Mouse (Mus musculus): ENCODE measurements around the gene Atp6ap2. TPM values are rescaled to one million over a fixed set of nuclear protein-coding genes. Genes with fewer than 3 reads are reported as not detected.
"Not testable (repeated sequence)": the region's sequence is repeated elsewhere in the genome, so short reads cannot be mapped to it uniquely, and the experiment has no call there.

Gene Atp6ap2
- polyA plus RNA-seq (2021) = 90.5 TPM

DNA sequence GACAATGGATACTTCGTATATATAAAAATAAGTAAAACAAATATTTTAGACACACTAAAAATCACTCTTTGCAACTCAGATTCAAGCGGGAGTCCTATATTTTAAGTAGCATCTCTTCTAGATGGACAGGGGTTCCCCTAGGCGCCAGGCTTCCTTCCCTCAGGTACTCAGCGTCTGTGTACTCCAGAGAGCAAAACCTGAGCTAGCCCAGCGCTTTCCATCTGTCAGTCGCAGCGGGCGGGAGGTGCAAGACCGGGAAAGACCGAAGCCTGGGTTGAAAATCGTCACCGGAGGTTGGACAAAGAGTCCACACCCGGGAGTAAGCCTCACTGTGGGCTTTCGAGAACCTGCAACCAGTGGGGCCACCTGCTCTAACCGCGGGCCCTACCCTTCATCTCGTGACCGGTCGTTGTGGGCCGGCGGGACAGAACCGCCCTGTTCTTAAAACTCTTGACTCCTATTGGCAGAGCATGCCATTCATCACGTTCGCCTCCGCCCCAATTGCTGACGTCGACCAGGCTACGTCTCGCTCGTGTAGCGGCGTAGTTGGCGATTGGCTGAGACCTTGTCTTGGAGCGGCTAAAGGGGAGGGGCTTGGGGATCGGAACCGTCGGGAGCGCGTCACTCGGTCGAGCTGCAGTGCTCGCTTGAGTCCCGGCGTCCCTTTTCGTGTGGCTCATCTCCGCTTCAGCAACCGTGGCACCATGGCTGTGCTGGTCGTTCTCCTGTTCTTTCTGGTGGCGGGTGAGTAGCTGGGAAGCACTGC is at the start of gene Atp6ap2:
Gene Atp6ap2 (plus strand): TSS at position 610 of the 766 bp plus-strand sequence.
- peak; percentile 72 for DNase-seq (ENCODE audit: low read depth, low spot score)
- peaks cover 17% of the 10 kb centered on the region for H3K27me3 ChIP-seq
- CTCF ChIA-PET = interaction anchor here (0.9 to 1.4 kb wide), 2 partner anchors 14 to 46 kb away, joined by 3 to 5 read pairs; no protein-coding TSS in a partner anchor
- ATAC-seq = peak; percentile 93
- POLR2A ChIA-PET = no interaction called here
- in situ Hi-C loops (cut with MboI; ENCODE audit: low pct_unique_long_range_greater_than_20kb) = no loop called here
- no peak for TF ChIP-seq CTCF (IDR thresholded peaks at IDR 0.05)

DNA sequence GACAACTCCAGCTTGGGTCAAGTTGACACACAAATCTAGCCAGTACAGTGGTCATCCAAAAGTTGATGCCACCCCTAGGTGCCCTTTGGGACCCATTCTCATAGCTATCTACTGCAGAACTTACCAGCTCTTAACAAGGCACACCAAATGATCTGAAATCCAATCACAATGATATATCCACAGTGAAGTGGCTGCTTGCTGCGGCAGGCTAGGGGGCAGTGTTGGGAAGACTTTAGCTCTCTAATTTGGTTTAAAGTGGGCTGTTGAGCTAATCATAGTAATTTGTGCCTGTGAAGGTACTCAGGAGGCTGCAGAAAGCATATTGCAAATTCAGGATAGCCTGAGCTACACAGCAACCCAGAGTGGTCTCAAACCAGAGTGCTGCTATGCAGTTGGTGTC is 43.2 kb upstream of the Atp6ap2 start:
- no peak for ATAC-seq
- ChIA-PET CTCF (interaction anchor here (0.9 kb wide), 1 partner anchor 28 kb away, joined by 3 read pairs; no protein-coding TSS in a partner anchor), POLR2A (no interaction called here)
- no peak for DNase-seq (ENCODE audit: low read depth, low spot score)
- in situ Hi-C loops (cut with MboI; ENCODE audit: low pct_unique_long_range_greater_than_20kb) = no loop called here
- peak; percentile 29 for TF ChIP-seq CTCF (IDR thresholded peaks at IDR 0.05)
- peaks cover 7% of the 10 kb centered on the region for H3K27me3 ChIP-seq

DNA sequence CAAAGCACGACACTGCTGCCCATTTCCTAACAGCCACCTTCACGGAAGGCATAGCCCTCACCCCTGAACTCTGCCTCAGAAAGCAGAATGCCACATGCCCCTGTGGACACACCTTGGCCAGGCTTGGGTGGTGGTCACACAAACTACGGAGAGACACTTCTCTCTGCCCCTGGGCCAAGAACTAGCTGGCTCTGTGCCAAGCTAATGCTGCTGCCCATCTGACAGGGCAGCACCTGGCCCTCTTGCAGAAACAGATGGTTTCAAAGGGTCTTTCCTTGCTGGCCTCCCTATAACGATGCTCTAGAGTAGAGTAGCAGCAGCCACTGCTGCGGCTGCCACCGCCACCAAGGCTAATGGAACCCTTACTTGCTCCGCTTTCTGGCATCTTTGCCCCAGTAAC is 30.5 kb upstream of the Atp6ap2 start:
- CTCF ChIA-PET = no interaction called here
- TF ChIP-seq CTCF (IDR thresholded peaks at IDR 0.05) = no peak
- in situ Hi-C loops (cut with MboI; ENCODE audit: low pct_unique_long_range_greater_than_20kb) = no loop called here
- POLR2A ChIA-PET = no interaction called here
- H3K27me3 ChIP-seq = peaks cover 7% of the 10 kb centered on the region
- no peak for ATAC-seq
- no peak for DNase-seq (ENCODE audit: low read depth, low spot score)

DNA sequence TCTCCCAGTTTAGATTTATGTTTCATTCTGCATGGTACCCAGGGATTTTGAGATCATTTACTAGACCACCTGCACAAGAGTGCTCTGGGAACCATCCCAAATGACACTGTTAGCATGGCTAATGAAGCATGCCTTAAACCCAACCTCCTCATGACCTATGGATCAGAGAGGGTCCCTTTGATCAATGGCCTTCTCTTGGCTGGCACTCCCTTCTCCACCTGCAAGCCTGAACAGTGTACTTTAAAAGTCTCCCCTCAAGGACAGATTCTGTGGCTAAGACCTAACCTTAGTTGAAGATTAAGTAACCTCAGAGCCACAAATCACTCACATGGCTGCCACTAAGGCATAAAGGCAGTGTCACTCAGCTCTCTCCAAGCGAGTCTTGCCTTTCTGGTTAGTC is 16.2 kb upstream of the Atp6ap2 start:
- no peak for DNase-seq (ENCODE audit: low read depth, low spot score)
- CTCF ChIA-PET = no interaction called here
- POLR2A ChIA-PET = no interaction called here
- ATAC-seq = no peak
- H3K27me3 ChIP-seq = peaks cover 27% of the 10 kb centered on the region
- TF ChIP-seq CTCF (IDR thresholded peaks at IDR 0.05) = no peak
- in situ Hi-C loops (cut with MboI; ENCODE audit: low pct_unique_long_range_greater_than_20kb) = no loop called here

DNA sequence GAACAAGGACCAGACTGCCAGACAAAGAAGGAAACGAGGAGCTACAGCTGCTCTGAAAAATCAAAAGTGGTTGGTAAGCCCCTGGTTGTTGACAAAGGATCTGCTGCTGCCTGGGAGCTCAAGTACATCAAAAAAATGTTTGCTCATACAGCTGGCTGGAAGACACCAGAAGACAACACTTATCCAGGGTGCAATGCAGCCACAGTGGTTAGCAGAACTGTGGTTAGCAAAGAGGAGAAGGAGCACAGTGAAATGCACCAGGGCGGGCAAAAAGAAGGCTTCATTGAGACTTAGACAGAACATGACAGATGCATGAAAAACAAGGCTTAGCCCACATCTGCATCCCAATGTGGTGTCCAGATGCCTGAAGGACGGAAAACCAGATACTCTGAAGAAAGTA is 9.7 kb upstream of the Atp6ap2 start:
- ATAC-seq (no peak), DNase-seq (ENCODE audit: low read depth, low spot score) (no peak)
- in situ Hi-C loops (cut with MboI; ENCODE audit: low pct_unique_long_range_greater_than_20kb) = no loop called here
- ChIA-PET POLR2A (no interaction called here), CTCF (interaction anchor here (1.3 kb wide), 1 partner anchor 12 kb away, joined by 5 read pairs; no protein-coding TSS in a partner anchor)
- no peak for TF ChIP-seq CTCF (IDR thresholded peaks at IDR 0.05)
- H3K27me3 ChIP-seq = peaks cover 25% of the 10 kb centered on the region

DNA sequence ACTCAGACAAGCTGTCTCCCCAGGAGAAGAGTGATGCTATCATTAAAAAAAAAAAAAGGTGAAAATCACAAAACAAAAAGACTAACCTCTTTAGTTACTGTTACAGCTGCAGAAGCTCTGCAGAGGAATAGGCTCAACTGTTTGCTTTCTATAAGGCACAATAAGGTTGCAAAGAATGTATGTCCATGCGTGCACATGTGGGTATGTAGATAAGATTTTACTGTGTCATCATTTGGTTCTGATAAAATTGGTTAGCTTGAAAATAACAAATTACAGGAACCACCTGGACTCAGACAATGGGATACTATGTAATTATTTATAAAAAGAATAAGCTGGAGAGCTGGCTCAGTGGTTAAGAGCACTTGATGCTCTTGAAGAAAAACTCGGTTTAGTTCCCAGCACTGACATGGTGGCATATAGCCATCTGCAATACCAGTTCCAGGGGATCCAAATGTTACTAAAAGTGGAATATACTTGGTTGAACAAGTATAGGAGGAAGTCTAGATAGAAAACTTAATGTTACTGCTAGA is 9.2 kb upstream of the Atp6ap2 start:
- peaks cover 29% of the 10 kb centered on the region for H3K27me3 ChIP-seq
- DNase-seq (ENCODE audit: low read depth, low spot score) = no peak
- in situ Hi-C loops (cut with MboI; ENCODE audit: low pct_unique_long_range_greater_than_20kb) = no loop called here
- ATAC-seq = no peak
- CTCF ChIA-PET = interaction anchor here (1.3 kb wide), 1 partner anchor 12 kb away, joined by 5 read pairs; no protein-coding TSS in a partner anchor
- POLR2A ChIA-PET = no interaction called here
- TF ChIP-seq CTCF (IDR thresholded peaks at IDR 0.05) = no peak

DNA sequence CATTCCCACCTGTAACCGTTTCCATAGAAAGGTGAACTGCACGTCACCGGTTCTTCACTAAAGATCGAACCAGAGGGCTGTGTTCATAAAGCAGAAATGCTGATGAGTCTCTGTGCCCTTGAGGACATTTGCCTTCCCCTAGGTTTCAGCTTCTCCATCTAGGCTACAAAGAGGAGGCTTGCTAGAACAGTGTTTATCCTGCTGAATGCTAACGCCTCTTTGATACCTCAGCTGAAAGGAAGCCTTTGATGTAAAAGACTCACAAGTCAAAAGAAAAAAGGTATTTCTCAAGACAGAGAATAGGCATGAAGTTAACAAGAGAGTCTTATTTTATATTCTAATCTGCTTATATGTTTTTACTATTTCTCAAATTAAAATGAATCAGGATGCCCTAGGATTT is 4.3 kb upstream of the Atp6ap2 start:
- ATAC-seq (no peak), DNase-seq (ENCODE audit: low read depth, low spot score) (no peak)
- no peak for TF ChIP-seq CTCF (IDR thresholded peaks at IDR 0.05)
- ChIA-PET CTCF (no interaction called here), POLR2A (no interaction called here)
- in situ Hi-C loops (cut with MboI; ENCODE audit: low pct_unique_long_range_greater_than_20kb) = no loop called here
- H3K27me3 ChIP-seq = peaks cover 15% of the 10 kb centered on the region

DNA sequence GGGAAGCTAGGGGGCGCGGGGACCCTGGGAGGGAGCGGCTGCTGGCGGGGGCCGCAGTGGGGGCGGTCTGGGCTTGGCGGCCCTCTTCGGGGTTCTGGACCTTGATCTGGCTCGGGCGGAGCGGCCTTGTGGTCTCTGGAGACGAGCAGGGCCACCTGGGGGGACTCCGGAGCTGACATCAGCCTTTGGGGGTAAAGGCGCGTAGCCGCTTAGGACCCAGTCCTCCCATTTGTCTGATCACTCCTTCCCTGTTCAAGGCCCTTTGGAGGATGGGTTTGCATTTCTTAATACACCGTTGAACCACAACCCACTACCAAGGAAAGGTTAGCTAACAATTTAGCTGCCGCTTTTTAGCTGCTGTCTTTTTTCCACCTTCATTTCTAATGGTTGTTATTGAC is 356 bp downstream of the Atp6ap2 start:
- POLR2A ChIA-PET = no interaction called here

DNA sequence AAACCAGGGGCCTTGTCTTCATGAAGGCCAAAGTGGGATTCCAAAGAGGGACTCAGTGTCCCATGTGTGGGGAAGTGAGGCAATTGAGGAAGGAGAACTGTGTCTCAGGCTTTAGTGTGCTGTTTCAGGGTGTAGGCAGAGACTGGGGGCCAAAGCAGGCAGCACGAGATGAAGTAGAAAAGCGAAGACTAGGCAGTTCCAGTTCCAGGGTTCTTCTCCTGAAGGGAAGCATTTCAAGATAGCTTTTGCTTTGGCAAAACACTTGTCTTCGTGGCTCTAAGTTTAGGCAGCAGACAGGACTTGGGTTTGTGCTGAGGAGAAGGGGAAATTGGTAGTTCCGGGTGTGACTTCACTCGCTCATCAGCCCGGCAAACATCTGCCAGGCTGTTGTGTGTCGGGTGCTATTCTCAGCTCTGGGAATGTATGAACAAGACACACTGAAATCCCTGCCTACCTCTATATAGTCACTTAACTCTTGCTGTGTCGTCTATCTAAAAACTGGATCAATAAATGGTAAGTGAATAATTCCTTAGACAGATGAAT is 3.9 kb downstream of the Atp6ap2 start:
- TF ChIP-seq CTCF (IDR thresholded peaks at IDR 0.05) = no peak
- no peak for ATAC-seq
- no peak for DNase-seq (ENCODE audit: low read depth, low spot score)
- in situ Hi-C loops (cut with MboI; ENCODE audit: low pct_unique_long_range_greater_than_20kb) = no loop called here
- ChIA-PET POLR2A (no interaction called here), CTCF (interaction anchor here (0.7 kb wide), 1 partner anchor 12 kb away, joined by 3 read pairs; no protein-coding TSS in a partner anchor)
- H3K27me3 ChIP-seq = peaks cover 23% of the 10 kb centered on the region

More for the DNA sequence above, 356 bp downstream of the Atp6ap2 start:
- DNase-seq (ENCODE audit: low read depth, low spot score) = no peak
- CTCF ChIA-PET = interaction anchor here (0.9 to 1.4 kb wide), 3 partner anchors 11 to 47 kb away, joined by 3 to 5 read pairs (median 4); no protein-coding TSS in a partner anchor
- in situ Hi-C loops (cut with MboI; ENCODE audit: low pct_unique_long_range_greater_than_20kb) = no loop called here
- H3K27me3 ChIP-seq = peaks cover 14% of the 10 kb centered on the region
- no peak for TF ChIP-seq CTCF (IDR thresholded peaks at IDR 0.05)
- peak; percentile 20 for ATAC-seq

DNA sequence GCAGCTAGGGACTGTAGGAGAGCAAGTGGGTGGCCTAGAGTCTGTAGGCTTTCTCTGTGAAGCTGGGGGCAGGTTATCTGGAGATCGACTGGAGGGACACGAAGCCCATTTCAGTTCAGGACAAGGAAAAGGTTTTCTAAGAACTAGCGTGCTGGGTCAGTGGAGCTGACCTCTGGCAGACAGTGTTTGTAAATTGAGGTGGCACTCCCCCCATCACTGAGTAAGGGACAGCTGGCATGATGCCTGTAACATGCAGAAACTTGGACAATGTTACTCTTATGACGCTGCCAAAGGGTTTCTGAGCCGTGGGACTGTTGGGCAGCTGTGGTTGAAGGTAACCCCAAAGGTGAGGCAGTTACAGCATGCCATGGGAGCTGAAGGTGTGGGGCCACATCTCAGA is 4.4 kb downstream of the Atp6ap2 start:
- ChIA-PET POLR2A (no interaction called here), CTCF (interaction anchor here (0.7 kb wide), 1 partner anchor 11 kb away, joined by 3 read pairs; no protein-coding TSS in a partner anchor)
- TF ChIP-seq CTCF (IDR thresholded peaks at IDR 0.05) = no peak
- ATAC-seq = no peak
- in situ Hi-C loops (cut with MboI; ENCODE audit: low pct_unique_long_range_greater_than_20kb) = no loop called here
- H3K27me3 ChIP-seq = peaks cover 25% of the 10 kb centered on the region
- DNase-seq (ENCODE audit: low read depth, low spot score) = no peak

DNA sequence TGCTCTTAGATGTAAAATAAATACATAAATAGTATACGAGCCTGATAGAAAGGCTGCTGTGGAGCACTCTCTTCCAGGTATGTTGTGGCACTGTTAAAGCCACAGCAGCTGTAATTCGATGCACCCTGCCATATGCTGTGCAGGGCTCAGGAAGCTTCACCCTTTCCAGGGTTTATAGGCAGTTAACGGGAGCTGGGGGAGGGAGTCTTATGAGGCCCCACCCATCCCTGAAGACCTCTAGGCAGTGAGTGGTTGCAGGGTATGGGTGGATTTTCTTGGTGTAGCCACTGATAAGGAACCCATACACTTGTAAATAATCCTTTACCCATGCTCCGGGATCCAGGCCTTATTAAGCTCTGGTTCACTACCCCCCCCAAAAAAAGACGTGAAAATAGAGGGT is 6.2 kb downstream of the Atp6ap2 start:
- TF ChIP-seq CTCF (IDR thresholded peaks at IDR 0.05) = no peak
- ChIA-PET POLR2A (interaction anchor here (0.6 kb wide), 1 partner anchor 77 kb away, joined by 6 read pairs; no protein-coding TSS in a partner anchor), CTCF (no interaction called here)
- in situ Hi-C loops (cut with MboI; ENCODE audit: low pct_unique_long_range_greater_than_20kb) = no loop called here
- DNase-seq (ENCODE audit: low read depth, low spot score) (no peak), ATAC-seq (no peak)
- H3K27me3 ChIP-seq = peaks cover 25% of the 10 kb centered on the region

DNA sequence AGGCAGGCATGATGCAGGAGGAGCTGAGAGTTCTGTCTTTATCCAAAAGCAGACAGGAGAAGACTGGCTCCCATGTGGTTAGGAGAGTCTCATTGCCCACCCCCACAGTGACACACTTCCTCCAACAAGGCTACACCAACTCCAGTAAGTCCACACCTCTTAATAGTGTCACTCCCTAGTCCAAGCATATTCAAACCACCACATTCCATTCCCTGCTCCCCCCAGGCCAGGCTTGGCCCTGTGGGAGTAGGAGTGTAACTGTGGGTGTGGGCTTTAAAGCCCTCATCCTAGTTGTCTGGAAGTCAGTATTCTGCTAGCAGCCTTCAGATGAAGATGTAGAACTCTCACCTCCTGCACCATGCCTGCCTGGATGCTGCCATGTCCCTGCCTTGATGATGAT is 22.9 kb downstream of the Atp6ap2 start:
- H3K27me3 ChIP-seq; in situ Hi-C loops (cut with MboI; ENCODE audit: low pct_unique_long_range_greater_than_20kb); CTCF ChIA-PET; DNase-seq (ENCODE audit: low read depth, low spot score); POLR2A ChIA-PET; ATAC-seq: not testable (repeated sequence)

Measured in Patski (cell line).